Mouse (Mus musculus): Measurements from ENCODE around the gene Uts2b.
"Not testable (repeated sequence)": the region's sequence is repeated elsewhere in the genome, so short reads cannot be mapped to it uniquely, and the experiment has no call there.

Uts2b gene

DNA sequence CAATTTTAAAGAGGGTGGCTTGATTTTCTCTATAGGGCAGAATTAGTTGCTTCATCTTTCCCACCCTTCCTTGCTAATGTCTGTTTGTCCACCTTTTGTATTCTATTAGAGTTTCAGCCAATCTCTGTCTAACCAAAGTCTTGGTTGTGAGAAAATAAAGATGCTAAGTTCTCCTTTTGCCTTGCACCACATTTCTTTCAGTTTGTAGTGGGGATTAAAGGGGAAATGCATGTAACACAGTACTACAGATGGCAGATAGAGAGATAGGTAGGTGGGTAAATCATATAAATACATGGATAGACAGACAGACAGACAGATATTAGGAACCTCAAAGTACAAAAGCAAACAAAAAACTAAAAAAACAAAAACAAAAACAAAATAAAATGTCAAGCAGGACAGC lies 6.5 kb upstream of the Uts2b start:
- DNase-seq (ENCODE audit: low read depth in 1 of 2, low spot score in 2 of 2): no peak

DNA sequence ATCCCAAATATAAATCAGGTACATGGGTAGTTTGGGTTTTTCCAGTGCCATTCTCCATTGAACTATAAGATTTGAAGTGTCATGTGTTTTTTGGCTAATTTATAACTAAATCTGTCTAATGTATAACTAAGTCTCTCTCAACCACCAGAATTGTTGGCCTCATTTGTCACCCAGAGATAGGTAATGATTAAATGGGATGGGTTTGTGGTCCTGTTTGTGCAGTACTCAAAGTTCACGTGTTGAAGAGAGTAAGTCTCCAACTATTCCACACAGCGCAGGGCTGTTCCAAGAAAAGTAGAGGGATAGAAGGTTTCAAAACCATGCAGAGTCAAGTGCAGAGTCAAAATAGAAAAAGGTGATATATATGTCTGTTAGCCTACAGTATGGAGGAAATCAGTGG lies 5.3 kb upstream of the Uts2b start:
- no peak for DNase-seq (ENCODE audit: low read depth in 1 of 2, low spot score in 2 of 2)

DNA sequence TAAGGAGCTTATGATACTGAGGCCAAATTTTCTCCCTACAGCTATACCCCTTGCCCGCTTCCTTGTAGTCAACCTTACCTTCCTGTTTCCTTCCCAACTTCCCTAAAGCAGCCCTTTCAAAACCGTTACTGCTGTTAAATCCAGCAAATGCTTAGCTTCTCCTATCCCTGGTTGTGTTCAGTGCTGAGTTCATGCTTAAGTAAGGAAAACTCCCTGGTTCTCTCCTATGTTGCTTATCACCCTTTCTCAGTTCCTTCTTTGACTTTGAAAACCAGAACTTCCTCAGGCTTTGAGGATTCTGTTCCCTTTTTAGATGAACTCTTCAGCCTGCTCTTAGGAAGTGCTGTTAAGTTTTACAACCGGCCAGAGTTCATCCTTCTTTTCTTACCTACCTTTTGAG lies 4.1 kb upstream of the Uts2b start:
- DNase-seq (ENCODE audit: low read depth in 1 of 2, low spot score in 2 of 2): peak in 1 of 2 experiments; percentile 7

DNA sequence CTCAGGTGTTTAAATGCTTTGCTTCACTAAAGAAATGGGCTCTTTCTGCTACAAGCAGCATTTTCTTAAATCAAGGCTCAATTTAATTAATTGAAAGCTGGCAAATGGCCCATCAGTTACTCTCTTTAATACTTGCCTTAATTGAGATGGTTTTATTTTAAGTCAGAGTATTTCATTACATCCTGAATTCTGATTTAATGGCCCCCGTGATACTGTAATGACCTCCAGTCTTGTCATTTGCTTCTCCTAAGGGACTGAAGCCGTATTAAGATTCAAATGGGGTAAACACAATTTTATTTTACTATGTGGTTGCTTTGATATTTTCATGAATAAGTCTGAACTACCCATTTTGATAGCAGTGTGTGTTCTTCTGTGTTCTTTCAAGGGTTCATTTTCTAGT lies 661 bp upstream of the Uts2b start:
- DNase-seq (ENCODE audit: low read depth in 1 of 2, low spot score in 2 of 2): no peak

DNA sequence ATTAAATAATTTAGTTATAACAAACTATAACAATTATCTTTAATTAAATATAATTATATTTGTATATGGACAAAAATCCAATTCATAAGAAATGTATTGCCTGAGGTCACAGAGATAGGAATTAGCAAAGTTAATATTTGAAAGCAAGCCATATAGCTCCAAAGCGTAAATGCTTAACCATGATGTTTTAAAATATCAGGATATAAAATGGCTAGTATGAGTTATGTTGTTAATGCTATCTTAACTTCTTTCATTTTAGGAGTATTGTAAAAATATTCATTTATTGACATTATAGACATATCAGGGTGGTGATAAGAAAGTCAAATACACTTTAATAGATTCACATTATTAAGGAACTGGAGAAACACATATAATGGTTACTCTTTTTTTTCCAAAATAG lies 10.0 kb downstream of the Uts2b start:
- no peak for DNase-seq (ENCODE audit: low read depth in 1 of 2, low spot score in 2 of 2)

DNA sequence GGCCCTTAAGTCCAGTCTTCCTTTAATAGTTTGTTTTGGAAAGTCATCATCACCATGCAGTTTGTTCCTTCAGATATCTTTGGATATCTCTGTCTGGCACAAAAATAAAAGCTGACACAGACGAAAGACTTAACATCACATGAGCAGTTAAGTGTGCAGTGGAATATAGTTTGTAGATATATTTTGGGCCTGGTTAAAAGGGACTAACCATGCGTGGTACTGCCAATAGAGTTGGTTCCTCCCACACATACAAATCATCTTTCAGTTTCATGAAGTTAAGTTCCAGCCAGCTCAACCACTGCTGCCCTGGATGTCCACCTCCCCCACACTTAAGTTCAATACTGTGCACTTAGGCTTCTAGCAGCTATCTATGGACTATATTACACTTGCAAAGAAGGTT lies 15.6 kb downstream of the Uts2b start:
- no peak for DNase-seq (ENCODE audit: low read depth in 1 of 2, low spot score in 2 of 2)

DNA sequence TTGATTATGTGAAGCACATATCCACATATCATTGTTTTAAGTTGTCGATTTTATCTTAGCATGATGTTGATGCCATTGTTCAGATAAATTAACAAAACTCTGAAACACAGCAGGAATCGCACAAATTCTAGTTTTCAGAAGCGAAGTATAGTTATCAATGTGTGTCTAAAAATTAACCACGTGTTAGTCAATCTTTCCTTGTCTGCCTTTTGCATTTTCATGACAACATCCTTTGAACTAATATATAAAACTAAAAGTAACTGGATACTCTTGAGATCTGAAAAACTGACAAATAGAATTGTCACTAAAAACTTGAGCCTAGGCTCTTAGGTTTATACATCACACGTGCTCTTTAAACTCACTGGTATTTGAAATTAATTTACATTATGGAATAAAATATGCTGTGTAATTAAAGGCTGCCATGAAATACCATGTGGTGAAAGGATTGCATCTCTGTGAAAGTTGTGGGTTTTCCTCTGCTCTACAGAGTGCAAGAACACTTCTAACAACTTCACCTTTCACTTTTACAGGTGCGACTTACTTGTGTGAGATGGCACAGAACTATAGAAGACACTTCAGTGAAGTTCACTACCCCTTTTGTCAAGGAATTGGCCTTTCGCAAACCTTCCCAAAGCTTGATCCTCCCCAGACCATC lies 20.0 kb downstream of the Uts2b start:
- DNase-seq (ENCODE audit: low read depth in 1 of 2, low spot score in 2 of 2): no peak

DNA sequence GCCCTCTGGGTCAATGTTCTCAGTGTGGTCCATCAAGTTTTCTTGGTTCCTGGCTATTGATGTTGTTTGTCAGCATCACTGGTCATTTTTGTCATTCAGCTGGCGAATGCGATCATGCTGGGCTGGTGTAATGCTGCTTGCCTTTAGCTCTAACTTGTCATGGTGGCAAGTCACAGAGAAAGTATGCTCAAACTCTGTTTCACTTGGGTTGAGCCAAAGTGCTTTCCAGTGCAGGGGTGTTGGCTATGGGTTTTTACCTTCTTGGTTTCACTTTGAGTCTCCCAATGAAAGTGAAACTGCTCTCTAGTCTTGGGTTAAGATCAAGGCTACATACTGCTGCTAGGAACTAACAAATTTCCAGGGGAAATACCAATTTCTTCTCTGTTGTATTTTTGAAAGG lies 20.8 kb downstream of the Uts2b start:
- DNase-seq (ENCODE audit: low read depth in 1 of 2, low spot score in 2 of 2): peak in 1 of 2 experiments; percentile 2

DNA sequence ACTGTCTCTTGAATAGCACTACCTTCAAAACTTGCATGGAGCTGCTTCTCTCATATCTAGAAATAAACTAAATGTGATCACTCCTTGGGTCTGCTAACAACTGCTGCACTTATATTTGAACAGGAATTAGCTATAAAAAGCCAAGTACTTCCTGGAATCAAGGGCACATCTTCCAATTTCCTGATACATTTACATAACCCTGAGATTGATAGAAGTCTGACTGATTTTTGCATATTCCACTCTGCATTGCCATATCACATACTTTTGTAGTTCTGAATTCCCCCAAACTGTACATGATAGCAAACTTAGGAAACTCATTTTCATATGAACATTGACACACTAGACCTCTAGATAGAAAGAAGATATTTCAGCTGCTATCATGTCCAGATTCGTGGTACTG lies 21.7 kb downstream of the Uts2b start:
- no peak for DNase-seq (ENCODE audit: low read depth in 1 of 2, low spot score in 2 of 2)

DNA sequence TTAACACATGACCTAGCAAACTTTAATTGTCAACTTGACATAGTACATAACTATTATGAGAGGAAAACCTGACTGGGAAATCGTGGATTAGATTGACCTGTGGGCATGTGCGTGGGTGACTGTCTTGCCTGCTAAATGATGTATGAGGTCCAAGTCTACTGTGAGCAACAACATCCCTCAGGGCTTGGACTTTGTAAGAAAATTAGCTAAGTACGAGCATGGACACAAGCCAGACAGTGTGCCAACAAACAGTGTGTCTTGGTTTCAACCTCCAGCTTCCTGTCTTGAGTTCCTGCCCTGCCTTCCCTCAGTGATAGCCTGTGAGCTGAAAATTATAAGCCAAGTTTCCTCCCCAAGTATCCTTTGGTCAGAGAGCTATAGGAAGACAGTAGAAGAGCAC lies 22.5 kb downstream of the Uts2b start:
- no peak for DNase-seq (ENCODE audit: low read depth in 1 of 2, low spot score in 2 of 2)

DNA sequence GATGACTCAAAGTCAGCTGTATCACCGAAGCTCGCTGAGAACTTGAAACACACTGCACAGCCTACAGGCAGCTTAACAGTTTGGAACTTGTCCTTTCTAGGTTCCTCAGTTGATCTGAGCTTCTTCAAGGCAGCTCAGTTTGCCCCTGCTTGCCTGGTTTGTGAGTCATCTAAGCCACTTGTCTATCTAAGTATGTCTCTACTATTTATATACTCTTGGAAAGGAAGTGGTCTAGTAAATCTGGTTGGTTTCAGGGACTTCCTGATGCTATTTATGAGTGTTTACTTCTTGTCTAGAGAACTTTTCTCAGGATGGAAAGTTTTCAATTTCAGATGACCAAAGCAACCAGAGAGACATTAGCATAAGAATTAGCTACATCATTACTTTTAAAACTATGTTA lies 43.6 kb downstream of the Uts2b start:
- no peak for DNase-seq (ENCODE audit: low read depth in 1 of 2, low spot score in 2 of 2)

DNA sequence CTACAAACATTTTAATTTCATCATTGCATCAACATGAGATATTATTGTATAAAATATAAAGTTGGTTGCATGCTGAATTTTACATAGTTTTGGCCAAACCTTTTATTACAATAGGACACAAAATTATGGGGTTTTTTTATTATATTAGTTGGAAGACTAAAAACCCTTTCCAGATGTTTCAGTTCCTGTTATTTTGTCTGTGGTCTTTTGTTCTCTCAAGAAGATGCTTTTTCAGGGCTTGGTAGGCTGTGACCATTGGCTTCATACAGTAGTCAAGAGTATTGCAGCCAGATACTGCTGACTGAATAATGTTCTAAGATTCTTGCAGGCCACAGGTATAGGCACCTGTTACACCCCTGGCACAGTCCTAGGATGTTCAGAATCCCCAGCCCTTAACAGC lies 48.0 kb downstream of the Uts2b start:
- no peak for DNase-seq (ENCODE audit: low read depth in 1 of 2, low spot score in 2 of 2)

DNA sequence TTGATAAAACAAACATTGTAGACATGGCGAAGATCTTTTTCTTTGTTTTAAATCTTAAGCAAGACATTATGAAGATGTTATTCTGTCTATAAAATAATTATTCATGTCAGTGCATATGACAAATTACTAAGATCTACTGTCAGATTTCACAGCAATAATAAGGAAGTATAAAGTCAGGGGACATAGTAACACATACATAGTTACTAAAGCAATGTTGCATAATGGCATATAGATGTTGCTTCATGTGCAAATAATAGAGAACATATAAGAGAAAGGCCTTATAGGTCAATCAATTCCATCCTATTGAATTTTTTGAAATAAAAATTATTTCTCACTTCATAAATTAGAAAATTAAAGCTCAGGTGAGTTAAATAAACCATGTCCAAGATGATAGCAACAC lies 50.9 kb downstream of the Uts2b start:
- no peak for DNase-seq (ENCODE audit: low read depth in 1 of 2, low spot score in 2 of 2)

DNA sequence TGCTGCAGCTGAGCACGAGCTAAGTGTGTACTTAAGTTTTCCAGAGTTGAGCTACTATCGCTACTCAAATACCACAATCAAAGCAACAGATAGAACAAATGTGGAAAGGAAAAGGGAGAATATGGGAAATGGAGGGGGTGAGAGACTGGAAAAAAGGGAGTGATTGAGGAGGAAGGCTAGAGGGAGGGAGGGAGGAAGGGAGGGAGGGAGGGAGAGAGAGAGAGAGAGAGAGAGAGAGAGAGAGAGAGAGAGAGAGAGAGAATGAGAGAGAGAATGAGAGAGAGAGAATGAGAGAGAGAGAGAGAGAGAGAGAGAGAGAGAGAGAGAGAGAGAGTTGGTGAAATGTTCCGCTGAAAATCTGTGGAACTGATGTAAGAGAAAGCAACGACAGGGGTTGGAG lies 62.9 kb downstream of the Uts2b start, which contains the start of gene Ostn:
TSS of gene Ostn (plus strand) at position 301 of the 400 bp plus-strand sequence.
- not testable (repeated sequence) for DNase-seq (ENCODE audit: low read depth in 1 of 2, low spot score in 2 of 2)

Measured in monocyte, adult 2 months (primary cell).